Mouse (Mus musculus): ENCODE data around the gene Lpp. TPM values are rescaled to one million over a fixed set of nuclear protein-coding genes. Genes with fewer than 3 reads are reported as not detected.

Lpp gene
- polyA plus RNA-seq, 1 experiment from 2014 or later: 10.7 TPM

GRCm38 (mm10) chr16:24628779-24629178 lies 235.5 kb downstream of the Lpp start:
- H3K27me3 ChIP-seq: no peaks in the 10 kb centered on the region
- no peak overlapping the region for H3K27ac ChIP-seq (replicated peaks)
- H3K4me2 ChIP-seq (replicated peaks): no peak overlapping the region
- H3K36me3 ChIP-seq: no peaks in the 10 kb centered on the region
- ATAC-seq (replicated peaks): no peak
- 96% methylated on average over 1 of the region's 1 CpGs for WGBS
- H3K9me3 ChIP-seq: no peaks in the 10 kb centered on the region
- H3K4me3 ChIP-seq: no peak overlapping the region
- H3K9ac ChIP-seq (replicated peaks): no peak overlapping the region
- peaks cover 13% of the 10 kb centered on the region for H3K4me1 ChIP-seq

GRCm38 (mm10) chr16:24629218-24630172 lies 236.2 kb downstream of the Lpp start:
- 90% methylated on average over 12 of the region's 12 CpGs for WGBS
- Histone ChIP-seq H3K9ac (replicated peaks) (no peak overlapping the region), H3K4me3 (no peak overlapping the region), H3K27me3 (no peaks in the 10 kb centered on the region), H3K36me3 (no peaks in the 10 kb centered on the region), H3K4me2 (replicated peaks) (no peak overlapping the region), H3K9me3 (no peaks in the 10 kb centered on the region), H3K4me1 (peaks cover 7% of the 10 kb centered on the region; the same call in 1 of the 2 replicates), H3K27ac (replicated peaks) (no peak overlapping the region)
- no peak for ATAC-seq (replicated peaks)

GRCm38 (mm10) chr16:24635381-24635919 lies 242.1 kb downstream of the Lpp start:
- Histone ChIP-seq H3K4me2 (replicated peaks) (no peak overlapping the region), H3K9me3 (no peaks in the 10 kb centered on the region), H3K27ac (replicated peaks) (no peak overlapping the region), H3K4me1 (no peaks in the 10 kb centered on the region), H3K9ac (replicated peaks) (no peak overlapping the region), H3K27me3 (no peaks in the 10 kb centered on the region), H3K36me3 (no peaks in the 10 kb centered on the region), H3K4me3 (no peak overlapping the region)
- whole genome bisulfite sequencing: 92% methylated on average over 7 of the region's 7 CpGs
- no peak for ATAC-seq (replicated peaks)

- H3K27me3 ChIP-seq: no peaks in the 10 kb centered on the region
- H3K27ac ChIP-seq (replicated peaks): no peak overlapping the region
- no peaks in the 10 kb centered on the region for H3K4me1 ChIP-seq
- H3K9ac ChIP-seq (replicated peaks): no peak overlapping the region
- WGBS: 50% methylated on average over 2 of the region's 2 CpGs
- ATAC-seq (replicated peaks): no peak
- H3K4me2 ChIP-seq (replicated peaks): no peak overlapping the region
- no peak overlapping the region for H3K4me3 ChIP-seq
- H3K9me3 ChIP-seq: no peaks in the 10 kb centered on the region
- no peaks in the 10 kb centered on the region for H3K36me3 ChIP-seq
Measured at GRCm38 (mm10) chr16:24636894-24637293, 243.6 kb downstream of the Lpp start.

- WGBS: 79% methylated on average over 9 of the region's 9 CpGs
- Histone ChIP-seq H3K4me2 (replicated peaks) (no peak overlapping the region), H3K9ac (replicated peaks) (no peak overlapping the region), H3K27me3 (no peaks in the 10 kb centered on the region), H3K27ac (replicated peaks) (no peak overlapping the region), H3K36me3 (no peaks in the 10 kb centered on the region), H3K9me3 (no peaks in the 10 kb centered on the region), H3K4me1 (no peaks in the 10 kb centered on the region), H3K4me3 (no peak overlapping the region)
- ATAC-seq (replicated peaks): no peak; the same call in 1 of the 2 replicates
Measured at GRCm38 (mm10) chr16:24641003-24641797, 247.9 kb downstream of the Lpp start.

GRCm38 (mm10) chr16:24643024-24643635 lies 249.8 kb downstream of the Lpp start:
- H3K9ac ChIP-seq (replicated peaks): no peak overlapping the region
- H3K4me1 ChIP-seq: no peaks in the 10 kb centered on the region
- H3K4me3 ChIP-seq: no peak overlapping the region
- H3K4me2 ChIP-seq (replicated peaks): no peak overlapping the region
- H3K27me3 ChIP-seq: no peaks in the 10 kb centered on the region
- no peaks in the 10 kb centered on the region for H3K9me3 ChIP-seq
- 68% methylated on average over 4 of the region's 4 CpGs for WGBS
- no peaks in the 10 kb centered on the region for H3K36me3 ChIP-seq
- ATAC-seq (replicated peaks): no peak
- no peak overlapping the region for H3K27ac ChIP-seq (replicated peaks)

GRCm38 (mm10) chr16:24644154-24644553 lies 250.8 kb downstream of the Lpp start:
- no peak overlapping the region for H3K27ac ChIP-seq (replicated peaks)
- H3K9me3 ChIP-seq: no peaks in the 10 kb centered on the region
- no peak overlapping the region for H3K4me3 ChIP-seq
- no peaks in the 10 kb centered on the region for H3K36me3 ChIP-seq
- WGBS: 92% methylated on average over 8 of the region's 8 CpGs
- H3K9ac ChIP-seq (replicated peaks): no peak overlapping the region
- no peak overlapping the region for H3K4me2 ChIP-seq (replicated peaks)
- no peaks in the 10 kb centered on the region for H3K4me1 ChIP-seq
- no peak for ATAC-seq (replicated peaks)
- no peaks in the 10 kb centered on the region for H3K27me3 ChIP-seq

- H3K27me3 ChIP-seq: no peaks in the 10 kb centered on the region
Measured at GRCm38 (mm10) chr16:24644760-24645406, 251.6 kb downstream of the Lpp start.

GRCm38 (mm10) chr16:24645906-24646603 lies 252.7 kb downstream of the Lpp start:
- WGBS: 67% methylated on average over 6 of the region's 6 CpGs
- no peak for ATAC-seq (replicated peaks)
- no peaks in the 10 kb centered on the region for H3K4me1 ChIP-seq
- no peaks in the 10 kb centered on the region for H3K36me3 ChIP-seq
- H3K27ac ChIP-seq (replicated peaks): no peak overlapping the region
- H3K4me2 ChIP-seq (replicated peaks): no peak overlapping the region
- no peaks in the 10 kb centered on the region for H3K9me3 ChIP-seq
- no peak overlapping the region for H3K9ac ChIP-seq (replicated peaks)
- no peaks in the 10 kb centered on the region for H3K27me3 ChIP-seq
- no peak overlapping the region for H3K4me3 ChIP-seq

More at GRCm38 (mm10) chr16:24644760-24645406, 251.6 kb downstream of the Lpp start:
- Histone ChIP-seq H3K4me2 (replicated peaks) (no peak overlapping the region), H3K9me3 (no peaks in the 10 kb centered on the region), H3K4me1 (no peaks in the 10 kb centered on the region), H3K4me3 (no peak overlapping the region), H3K9ac (replicated peaks) (no peak overlapping the region), H3K27ac (replicated peaks) (no peak overlapping the region), H3K36me3 (no peaks in the 10 kb centered on the region)
- no peak for ATAC-seq (replicated peaks)
- WGBS: 88% methylated on average over 4 of the region's 4 CpGs

GRCm38 (mm10) chr16:24651655-24652654 lies 258.6 kb downstream of the Lpp start:
- 63% methylated on average over 8 of the region's 8 CpGs for WGBS
- Histone ChIP-seq H3K36me3 (no peaks in the 10 kb centered on the region), H3K4me3 (no peak overlapping the region), H3K9ac (replicated peaks) (no peak overlapping the region), H3K4me1 (peaks cover 14% of the 10 kb centered on the region; the same call in 1 of the 2 replicates), H3K27ac (replicated peaks) (no peak overlapping the region), H3K27me3 (no peaks in the 10 kb centered on the region), H3K9me3 (no peaks in the 10 kb centered on the region), H3K4me2 (replicated peaks) (no peak overlapping the region)
- no peak for ATAC-seq (replicated peaks)
